Mouse (Mus musculus) lung, postnatal 25 days (tissue): ENCODE data around the gene Mt3.
"Not testable (repeated sequence)": the region's sequence is repeated elsewhere in the genome, so short reads cannot be mapped to it uniquely, and the experiment has no call there.

Source experiments
- DNase-seq: peaks from one replicate; pipeline ENCODE4 v3.0.0; 2022; ENCODE audit warnings: low spot score

The Mt3 gene

GRCm38 (mm10) chr8:94150925-94151324, 1.5 kb upstream of the Mt3 start:
- no peak for DNase-seq

- no peak for DNase-seq
Measured at GRCm38 (mm10) chr8:94153451-94153850, 1.0 kb downstream of the Mt3 start.

GRCm38 (mm10) chr8:94154537-94154936, 2.1 kb downstream of the Mt3 start:
- DNase-seq, result no peak

GRCm38 (mm10) chr8:94156092-94156491, 3.7 kb downstream of the Mt3 start:
- no peak for DNase-seq

GRCm38 (mm10) chr8:94165772-94166171, 13.4 kb downstream of the Mt3 start:
- not testable (repeated sequence) for DNase-seq

- peak; percentile 86 for DNase-seq
Measured at GRCm38 (mm10) chr8:94167244-94167643, 14.8 kb downstream of the Mt3 start.

GRCm38 (mm10) chr8:94169547-94169946, 17.1 kb downstream of the Mt3 start:
- no peak for DNase-seq

- DNase-seq, result no peak
Measured at GRCm38 (mm10) chr8:94171321-94171755, 18.9 kb downstream of the Mt3 start.

GRCm38 (mm10) chr8:94172075-94172808, 19.8 kb downstream of the Mt3 start, which contains the start of gene Mt2:
Gene Mt2, plus strand, starts transcription at chr8:94172664.
- DNase-seq, result peak; percentile 51

GRCm38 (mm10) chr8:94172809-94173732, 20.7 kb downstream of the Mt3 start:
- DNase-seq, result no peak

- DNase-seq, result no peak
Measured at GRCm38 (mm10) chr8:94173848-94174403, 21.5 kb downstream of the Mt3 start.

- no peak for DNase-seq
Measured at GRCm38 (mm10) chr8:94174619-94175213, 22.3 kb downstream of the Mt3 start.

GRCm38 (mm10) chr8:94177716-94178390, 25.4 kb downstream of the Mt3 start:
- DNase-seq, result no peak

- peak; percentile 88 for DNase-seq
Measured at GRCm38 (mm10) chr8:94178857-94179712, 26.7 kb downstream of the Mt3 start, which contains the start of gene Mt1. Gene Mt1, plus strand, starts transcription at chr8:94179082.

- no peak for DNase-seq
Measured at GRCm38 (mm10) chr8:94179713-94180560, 27.5 kb downstream of the Mt3 start.

- no peak for DNase-seq
Measured at GRCm38 (mm10) chr8:94180561-94180908, 28.1 kb downstream of the Mt3 start.

- DNase-seq, result no peak
Measured at GRCm38 (mm10) chr8:94182055-94182929, 29.9 kb downstream of the Mt3 start.

GRCm38 (mm10) chr8:94183117-94183516, 30.7 kb downstream of the Mt3 start:
- DNase-seq, result peak; percentile 79

GRCm38 (mm10) chr8:94184357-94184843, 32.0 kb downstream of the Mt3 start:
- no peak for DNase-seq
